Mouse (Mus musculus) C2C12 (cell line): ENCODE data around the gene Znrd1.

Source experiments
- CEBPB ChIP-seq: IDR thresholded peaks from one replicate; pipeline ENCODE4 v1.6.1; 2011; ENCODE audit warnings: low read depth, mild to moderate bottlenecking, control low read depth, moderate library complexity
- CTCF ChIP-seq: IDR thresholded peaks from one replicate; pipeline ENCODE4 v1.5.1; 2011; ENCODE audit not compliant: control insufficient read depth, insufficient read depth, insufficient read length
- MAX ChIP-seq: IDR thresholded peaks from one replicate; pipeline ENCODE4 v1.6.1; 2011; ENCODE audit warnings: mild to moderate bottlenecking, control low read depth
- MYOD1 ChIP-seq: IDR thresholded peaks from one replicate; pipeline ENCODE4 v1.6.1; 2011; ENCODE audit warnings: low read depth; ENCODE audit not compliant: control insufficient read depth, insufficient read length

- TF ChIP-seq CTCF (no peak), MAX (peak; percentile 27), MYOD1 (no peak), CEBPB (no peak)
Measured at GRCm38 (mm10) chr17:36931806-36932205, 26.6 kb downstream of the Znrd1 start.
